Mouse (Mus musculus) granulocyte monocyte progenitor cell, adult 5-6 weeks (primary cell): ENCODE measurements around the gene Snrnp35. TPM values are rescaled to one million over a fixed set of nuclear protein-coding genes. Genes with fewer than 3 reads are reported as not detected.

Source experiments
- ATAC-seq: replicated peaks from 2 replicates; pipeline ENCODE4 v1.8.0; 2016; ENCODE audit warnings: mild to moderate bottlenecking, moderate TSS enrichment, inconsistent platforms; ENCODE audit not compliant: poor library complexity, severe bottlenecking
- total RNA-seq, 2 experiments: library from RNA; stranded (forward) in 1 of 2; stranded (reverse) in 1 of 2; fragments of 200-712, 200-1000 nt in 1 of 2; fragments of >200 nt in 1 of 2; fragmentation: Nextera tagmentation in 1 of 2; gene quantifications; 2 replicates each; pipeline ENCODE4 v1.2.3; 2014 to 2017

Gene Snrnp35
- 9.1 and 12.3 TPM in 2 replicates for total RNA-seq (2014; fragmentation: Nextera tagmentation)
- 11.8 and 11.9 TPM in 2 replicates for total RNA-seq (2017)

GRCm38 (mm10) chr5:124482966-124483654 is at the start of gene Snrnp35:
TSS of gene Snrnp35 (plus strand) at chr5:124483134.
- peak; percentile 75 for ATAC-seq

- peak; percentile 15 for ATAC-seq
Measured at GRCm38 (mm10) chr5:124438229-124438628, 44.7 kb upstream of the Snrnp35 start.

GRCm38 (mm10) chr5:124438746-124439145 is 44.2 kb upstream of the Snrnp35 start:
- no peak for ATAC-seq

- ATAC-seq = peak; percentile 93
Measured at GRCm38 (mm10) chr5:124439447-124440093, 43.4 kb upstream of the Snrnp35 start, which contains the start of gene Kmt5a. TSS of gene Kmt5a (plus strand) at chr5:124439930.

GRCm38 (mm10) chr5:124440094-124440701 is 42.7 kb upstream of the Snrnp35 start:
- peak; percentile 36 for ATAC-seq

- ATAC-seq = no peak
Measured at GRCm38 (mm10) chr5:124442628-124443027, 40.3 kb upstream of the Snrnp35 start.

- ATAC-seq = no peak
Measured at GRCm38 (mm10) chr5:124444208-124444607, 38.7 kb upstream of the Snrnp35 start.

- ATAC-seq = peak; percentile 50
Measured at GRCm38 (mm10) chr5:124444661-124445561, 38.0 kb upstream of the Snrnp35 start.

GRCm38 (mm10) chr5:124445621-124446293 is 37.2 kb upstream of the Snrnp35 start:
- no peak for ATAC-seq

GRCm38 (mm10) chr5:124446301-124446881 is 36.5 kb upstream of the Snrnp35 start:
- peak; percentile 76 for ATAC-seq

GRCm38 (mm10) chr5:124449494-124449893 is 33.4 kb upstream of the Snrnp35 start:
- ATAC-seq = no peak

- no peak for ATAC-seq
Measured at GRCm38 (mm10) chr5:124450051-124450450, 32.9 kb upstream of the Snrnp35 start.

- ATAC-seq = no peak
Measured at GRCm38 (mm10) chr5:124450641-124451340, 32.1 kb upstream of the Snrnp35 start.

GRCm38 (mm10) chr5:124452494-124453228 is 30.3 kb upstream of the Snrnp35 start:
- ATAC-seq = no peak

GRCm38 (mm10) chr5:124453339-124454081 is 29.4 kb upstream of the Snrnp35 start:
- ATAC-seq = no peak

- no peak for ATAC-seq
Measured at GRCm38 (mm10) chr5:124454082-124454419, 28.9 kb upstream of the Snrnp35 start.

- no peak for ATAC-seq
Measured at GRCm38 (mm10) chr5:124456762-124457161, 26.2 kb upstream of the Snrnp35 start.
